22 mouse cellular contexts compared by ENCODE assay signal in genomic region chr6:37392262-37392661, GRCm38 (mm10). TPM values are rescaled to one million over a fixed set of nuclear protein-coding genes. Genes with fewer than 3 reads are reported as not detected.
A peak's percentile ranks its signal among the peaks of the same experiment; 100 is the strongest.
DNase-seq lines count a peak whose midpoint lies in the region; ATAC-seq and TF ChIP-seq lines count a peak whose summit lies in the region.
"Had no signal": no experiment of that assay in that cellular context is flagged by ENCODE, and none has a peak within 500 bp of the region (broad histone marks: within the 10 kb centered on the region; RNA-seq: fewer than 3 reads in every experiment).

No protein-coding gene starts in this region.

- H3K9me3 ChIP-seq in heart, embryonic 10.5 days = no peaks in the 10 kb centered on the region
- no peaks in the 10 kb centered on the region for H3K9me3 ChIP-seq in hindbrain, embryonic 10.5 days
- H3K9me3 ChIP-seq in hindbrain, embryonic 11.5 days (ENCODE audit: control insufficient read depth, low read length) = no peaks in the 10 kb centered on the region
- no peaks in the 10 kb centered on the region for H3K9me3 ChIP-seq in limb, embryonic 11.5 days (ENCODE audit: control insufficient read depth, low read length)
- H3K9me3 ChIP-seq: embryonic facial prominence, embryonic 10.5 days; embryonic facial prominence, embryonic 15.5 days; forebrain, embryonic 13.5 days; liver, embryonic 15.5 days; lung, embryonic 15.5 days; midbrain, embryonic 12.5 days had no signal

- ATAC-seq in hindbrain, embryonic 11.5 days (ENCODE audit: low FRiP score) = no peak
- ATAC-seq in limb, embryonic 11.5 days (ENCODE audit: insufficient number of reproducible peaks, low FRiP score, low TSS enrichment, low read depth) = peak; percentile 75
- ATAC-seq: forebrain, embryonic 13.5 days; intestine, embryonic 16.5 days had no signal

- peak overlapping the region; percentile 70 for H3K27ac ChIP-seq in heart, embryonic 10.5 days
- 0 out of 2 replicates have a peak overlapping the region, but pooled peaks have one; percentile 23 for H3K27ac ChIP-seq in hindbrain, embryonic 10.5 days
- H3K27ac ChIP-seq in hindbrain, embryonic 11.5 days (ENCODE audit: low read depth, low read length) = no peak overlapping the region
- H3K27ac ChIP-seq in limb, embryonic 11.5 days (replicated peaks; ENCODE audit: low read depth, low read length) = peak overlapping the region; percentile 43
- H3K27ac ChIP-seq: embryonic facial prominence, embryonic 10.5 days; forebrain, embryonic 13.5 days; liver, embryonic 15.5 days; lung, embryonic 15.5 days; midbrain, embryonic 12.5 days had no signal

- no peak overlapping the region for H3K9ac ChIP-seq in hindbrain, embryonic 11.5 days (ENCODE audit: low read depth, low read length)
- no peak overlapping the region for H3K9ac ChIP-seq in limb, embryonic 11.5 days (ENCODE audit: low read length)
- H3K9ac ChIP-seq: embryonic facial prominence, embryonic 15.5 days; forebrain, embryonic 13.5 days; liver, embryonic 15.5 days; lung, embryonic 15.5 days; midbrain, embryonic 12.5 days had no signal

- peaks cover 89% of the 10 kb centered on the region for H3K4me1 ChIP-seq in heart, embryonic 10.5 days
- peaks cover 17% of the 10 kb centered on the region for H3K4me1 ChIP-seq in hindbrain, embryonic 10.5 days (replicated peaks)
- H3K4me1 ChIP-seq in hindbrain, embryonic 11.5 days (replicated peaks; ENCODE audit: control insufficient read depth, insufficient read depth, low read length) = no peaks in the 10 kb centered on the region
- peaks cover 6% of the 10 kb centered on the region; the same call in 1 of the 2 replicates for H3K4me1 ChIP-seq in limb, embryonic 11.5 days (ENCODE audit: control insufficient read depth, insufficient read depth, low read length)

- no peak for TF ChIP-seq POLR2A in brain, embryonic 14.5 days (IDR thresholded peaks at IDR 0.05; ENCODE audit: borderline replicate concordance, extremely low read depth, insufficient read depth, insufficient read length, poor library complexity, severe bottlenecking)

- H3K27me3 ChIP-seq in heart, embryonic 10.5 days (ENCODE audit: insufficient read depth, poor library complexity, severe bottlenecking) = no peaks in the 10 kb centered on the region
- H3K27me3 ChIP-seq in hindbrain, embryonic 10.5 days (ENCODE audit: insufficient read depth, poor library complexity, severe bottlenecking) = no peaks in the 10 kb centered on the region
- H3K27me3 ChIP-seq in hindbrain, embryonic 11.5 days (ENCODE audit: control insufficient read depth, insufficient read depth, low read length) = no peaks in the 10 kb centered on the region
- no peaks in the 10 kb centered on the region for H3K27me3 ChIP-seq in limb, embryonic 11.5 days (ENCODE audit: control insufficient read depth, insufficient read depth, low read length)
- H3K27me3 ChIP-seq: embryonic facial prominence, embryonic 15.5 days; forebrain, embryonic 13.5 days; liver, embryonic 15.5 days; lung, embryonic 15.5 days; midbrain, embryonic 12.5 days had no signal

- no peak for TF ChIP-seq CTCF in brain, embryonic 14.5 days (IDR thresholded peaks at IDR 0.05; ENCODE audit: borderline replicate concordance, extremely low read depth, insufficient read depth, insufficient read length)

- no peak overlapping the region for H3K4me2 ChIP-seq in hindbrain, embryonic 11.5 days (replicated peaks; ENCODE audit: low read depth, low read length)
- H3K4me2 ChIP-seq in limb, embryonic 11.5 days (ENCODE audit: low read depth, severe bottlenecking) = no peak overlapping the region
- H3K4me2 ChIP-seq: embryonic facial prominence, embryonic 15.5 days; forebrain, embryonic 13.5 days; liver, embryonic 15.5 days; lung, embryonic 15.5 days; midbrain, embryonic 12.5 days had no signal

- no peak for DNase-seq in heart, embryonic 10.5 days (ENCODE audit: low spot score)
- no peak for DNase-seq in heart, adult 8-10 months (ENCODE audit: low spot score)
- DNase-seq in hindbrain, embryonic 10.5 days (ENCODE audit: low spot score) = no peak
- DNase-seq in hindbrain, embryonic 11.5 days (ENCODE audit: low spot score) = no peak
- DNase-seq in brain, embryonic 14.5 days (ENCODE audit: low read depth) = peak; percentile 26
- peak; percentile 39 for DNase-seq in limb, embryonic 11.5 days (ENCODE audit: low spot score)
- no peak for DNase-seq in cerebellum, postnatal 36 days
- no peak for DNase-seq in thymus, adult 18-20 months
- DNase-seq: adrenal gland, postnatal 36 days; cerebellum, adult 2 months; cerebellum, postnatal 14 days; kidney, adult 9 months; kidney, postnatal 14 days; layer of hippocampus, adult 9-11 months; lung, postnatal 36 days had no signal

- H3K4me3 ChIP-seq in heart, embryonic 10.5 days = no peak overlapping the region
- no peak overlapping the region for H3K4me3 ChIP-seq in hindbrain, embryonic 10.5 days
- H3K4me3 ChIP-seq in hindbrain, embryonic 11.5 days (ENCODE audit: low read depth, low read length) = no peak overlapping the region
- no peak overlapping the region for H3K4me3 ChIP-seq in limb, embryonic 11.5 days (ENCODE audit: low read depth, low read length)
- H3K4me3 ChIP-seq: embryonic facial prominence, embryonic 10.5 days; embryonic facial prominence, embryonic 15.5 days; forebrain, embryonic 13.5 days; liver, embryonic 15.5 days; lung, embryonic 15.5 days; midbrain, embryonic 12.5 days had no signal

- H3K36me3 ChIP-seq in heart, embryonic 10.5 days = no peaks in the 10 kb centered on the region; the same call in 1 of the 2 replicates
- no peaks in the 10 kb centered on the region for H3K36me3 ChIP-seq in hindbrain, embryonic 10.5 days
- H3K36me3 ChIP-seq in hindbrain, embryonic 11.5 days (ENCODE audit: control insufficient read depth, insufficient read depth, low read length) = no peaks in the 10 kb centered on the region
- H3K36me3 ChIP-seq in limb, embryonic 11.5 days (ENCODE audit: control insufficient read depth, insufficient read depth, low read length) = no peaks in the 10 kb centered on the region
- H3K36me3 ChIP-seq: embryonic facial prominence, embryonic 10.5 days; embryonic facial prominence, embryonic 15.5 days; liver, embryonic 15.5 days; lung, embryonic 15.5 days; midbrain, embryonic 12.5 days had no signal

- 85% methylated on average over 6 of the region's 6 CpGs for WGBS in heart, embryonic 10.5 days
- 75% methylated on average over 6 of the region's 6 CpGs for WGBS in hindbrain, embryonic 10.5 days
- 76% methylated on average over 6 of the region's 6 CpGs for WGBS in hindbrain, embryonic 11.5 days
- 64% methylated on average over 6 of the region's 6 CpGs for WGBS in limb, embryonic 11.5 days

RNA-seq across cellular contexts. Expression of gene Creb3l2, which starts 49.7 kb away (rescaled TPM):
- 33.5 and 36.3 TPM in 2 replicates for polyA plus RNA-seq in heart, embryonic 10.5 days (2016; fragmentation: Nextera tagmentation; extraction: Ambion mirVana)
- total RNA-seq in heart, adult 8-10 months (2022) = 10 to 100 TPM; 21.8 to 23.8 (median 23.2) TPM
- 7.6 and 9.4 TPM in 2 replicates for polyA plus RNA-seq in hindbrain, embryonic 10.5 days (2016; fragmentation: Nextera tagmentation; extraction: Ambion mirVana)
- polyA plus RNA-seq in hindbrain, embryonic 11.5 days (2014; fragmentation: Nextera tagmentation; extraction: Ambion mirVana) = 7.6 and 10.4 TPM in 2 replicates
- 3.5 and 6.4 TPM in 2 replicates for polyA plus RNA-seq in brain, embryonic 14.5 days (2012; rRNA removed)
- 25.2 and 27.5 TPM in 2 replicates for polyA plus RNA-seq in limb, embryonic 11.5 days (2014; fragmentation: Nextera tagmentation; extraction: Ambion mirVana)

Comparison
In these comparisons a context has a peak if more than half of its experiments do, and no peak if none do; other contexts are left out.
1. DNase-seq: peak in brain, embryonic 14.5 days (single experiment) and limb, embryonic 11.5 days (single experiment); none in heart, embryonic 10.5 days (single experiment), heart, adult 8-10 months (single experiment), hindbrain, embryonic 10.5 days (single experiment), hindbrain, embryonic 11.5 days (single experiment), cerebellum, postnatal 36 days (0 of 2) and thymus, adult 18-20 months (0 of 2).